Mouse (Mus musculus) spleen, embryonic (tissue): ENCODE data around the gene Ppp3r2.

Experiments used
- CTCF ChIA-PET: fragments of 350-600 bp; sonication (Branson Sonifier 250); formaldehyde crosslinking; loops from one replicate; lab custom pipeline; 2022; lab: Charles Lee

Gene Ppp3r2

DNA sequence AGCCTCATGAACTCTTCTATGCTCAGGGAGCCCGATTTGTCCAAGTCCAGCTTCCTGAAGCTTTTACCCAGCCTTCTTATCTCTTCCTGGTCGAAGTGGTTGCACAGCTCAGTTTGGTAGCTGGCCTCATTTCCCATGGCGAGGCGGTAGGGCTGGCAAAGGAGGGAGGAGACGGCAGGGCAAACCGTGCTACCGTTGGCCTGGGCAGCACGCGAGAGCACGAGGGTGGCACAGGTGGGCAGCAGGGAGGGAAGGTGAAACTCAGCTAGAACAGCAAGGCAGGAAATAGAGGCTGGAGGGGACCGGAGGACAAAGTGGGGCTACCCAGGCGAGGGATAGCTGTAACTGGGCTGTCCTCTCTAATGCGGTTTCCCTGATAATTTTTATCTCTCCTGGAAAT is at the start of gene Ppp3r2:
TSS of gene Ppp3r2 (minus strand) at position 213 of the 400 bp plus-strand sequence.
- CTCF ChIA-PET, result no interaction called here

DNA sequence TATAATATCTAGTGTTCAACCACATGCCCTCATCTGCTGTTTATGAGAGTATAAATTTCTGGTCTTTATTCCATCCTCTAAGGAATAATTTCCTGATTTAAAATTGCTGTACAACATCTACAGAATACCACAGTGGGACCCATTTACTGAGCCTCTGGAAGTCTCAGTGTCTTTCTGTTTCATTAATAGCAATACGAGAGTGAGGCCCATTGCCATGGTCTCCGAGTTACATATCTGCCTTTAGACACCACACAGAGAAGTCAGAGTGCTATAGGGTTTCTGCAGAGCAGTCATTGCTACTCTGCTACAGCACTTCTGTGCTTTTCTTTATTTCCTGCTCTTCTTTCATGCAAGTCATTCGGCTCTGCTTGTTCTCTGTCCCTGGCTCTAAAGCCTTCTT is 47.5 kb upstream of the Ppp3r2 start:
- CTCF ChIA-PET, result no interaction called here

DNA sequence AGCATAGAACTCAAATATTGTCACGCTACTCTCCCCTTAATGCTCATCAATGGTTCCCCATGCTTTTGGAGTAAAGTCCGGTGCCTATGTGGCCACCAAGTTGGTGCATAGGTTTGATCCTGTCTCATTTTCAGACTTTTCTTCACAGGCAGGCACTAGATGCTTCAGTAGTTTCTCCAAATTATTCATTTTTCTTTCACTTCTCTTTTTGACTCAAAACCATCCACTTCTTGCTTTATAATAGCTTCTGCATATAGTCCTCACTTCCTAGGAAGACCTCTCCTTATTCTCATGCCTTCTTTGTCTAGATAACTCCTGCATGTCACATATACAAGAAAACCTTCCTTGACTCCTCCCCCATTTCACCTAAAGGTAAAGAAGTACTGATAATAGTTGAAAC is 42.1 kb upstream of the Ppp3r2 start:
- CTCF ChIA-PET, result no interaction called here

DNA sequence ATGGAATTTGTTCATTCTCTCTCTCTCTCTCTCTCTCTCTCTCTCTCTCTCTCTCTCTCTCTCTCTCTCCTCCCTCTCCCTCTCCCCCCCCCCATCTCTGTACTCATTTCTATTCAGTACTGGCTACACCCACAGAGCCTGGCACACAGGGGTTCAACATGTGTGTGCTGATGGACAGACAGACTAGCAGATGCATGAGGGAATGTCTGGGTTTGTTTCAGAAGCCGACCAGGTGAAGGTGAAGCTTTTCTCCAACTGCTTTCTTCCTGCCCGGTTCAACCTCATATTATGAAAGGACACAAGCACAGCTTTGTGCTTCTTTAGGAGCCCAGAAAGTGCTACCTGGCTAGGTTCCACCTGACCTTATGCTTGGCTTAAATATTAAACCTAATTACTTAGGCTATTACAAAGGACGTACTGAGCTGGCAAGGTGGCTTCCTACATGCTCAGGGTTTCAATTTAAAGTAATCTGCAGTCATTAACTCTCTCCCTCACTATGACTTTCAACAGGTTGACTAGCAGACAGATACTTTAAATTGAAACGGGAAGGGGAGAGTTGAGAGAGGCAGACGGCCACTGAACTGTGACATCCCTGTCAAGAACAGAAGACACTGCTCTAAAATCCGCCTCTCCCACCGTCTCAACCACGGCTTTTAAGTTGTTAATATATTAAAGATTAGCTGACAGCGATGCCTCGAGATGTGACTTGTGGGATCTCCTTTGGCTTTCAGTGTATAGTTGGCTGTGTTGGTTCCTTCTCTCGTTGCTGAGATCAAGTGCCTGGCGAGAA is 9.8 kb upstream of the Ppp3r2 start:
- CTCF ChIA-PET, result no interaction called here

DNA sequence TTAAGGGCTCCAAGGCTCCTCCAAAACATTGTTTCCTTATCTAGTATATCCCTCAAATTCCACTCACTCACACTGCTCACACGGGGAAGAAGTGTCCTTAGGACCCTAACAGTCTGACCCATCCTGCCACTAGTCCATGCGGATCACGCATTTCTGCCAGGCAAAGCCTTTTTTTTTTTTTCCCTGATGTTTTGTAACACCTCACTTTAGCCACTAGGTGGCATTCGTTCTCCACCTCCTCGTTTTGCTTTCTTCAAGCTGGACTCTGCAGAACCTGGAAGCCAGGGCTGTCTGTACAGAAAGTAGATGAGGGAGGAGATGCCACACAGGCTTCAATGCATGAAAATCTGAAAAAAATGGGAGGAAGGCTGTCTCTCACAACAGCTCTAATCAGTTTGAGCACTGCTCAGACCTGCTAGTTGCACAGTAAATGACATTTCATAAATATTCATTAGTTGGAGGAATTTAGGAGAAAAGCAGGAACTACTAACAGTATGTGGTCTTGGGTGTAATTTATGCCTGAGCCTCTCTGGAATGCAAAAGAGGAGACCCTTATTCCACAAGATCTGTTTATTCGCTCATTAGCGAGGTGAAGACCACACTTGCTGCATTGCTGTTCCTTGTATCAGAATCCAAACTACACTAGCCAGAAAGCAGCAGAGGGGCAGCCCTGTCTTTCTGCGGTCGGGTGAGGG is 6.9 kb upstream of the Ppp3r2 start:
- CTCF ChIA-PET, result interaction anchor here (0.6 to 0.7 kb wide), 2 partner anchors 388 to 463 kb away, joined by 3 to 5 read pairs; no protein-coding TSS in a partner anchor

DNA sequence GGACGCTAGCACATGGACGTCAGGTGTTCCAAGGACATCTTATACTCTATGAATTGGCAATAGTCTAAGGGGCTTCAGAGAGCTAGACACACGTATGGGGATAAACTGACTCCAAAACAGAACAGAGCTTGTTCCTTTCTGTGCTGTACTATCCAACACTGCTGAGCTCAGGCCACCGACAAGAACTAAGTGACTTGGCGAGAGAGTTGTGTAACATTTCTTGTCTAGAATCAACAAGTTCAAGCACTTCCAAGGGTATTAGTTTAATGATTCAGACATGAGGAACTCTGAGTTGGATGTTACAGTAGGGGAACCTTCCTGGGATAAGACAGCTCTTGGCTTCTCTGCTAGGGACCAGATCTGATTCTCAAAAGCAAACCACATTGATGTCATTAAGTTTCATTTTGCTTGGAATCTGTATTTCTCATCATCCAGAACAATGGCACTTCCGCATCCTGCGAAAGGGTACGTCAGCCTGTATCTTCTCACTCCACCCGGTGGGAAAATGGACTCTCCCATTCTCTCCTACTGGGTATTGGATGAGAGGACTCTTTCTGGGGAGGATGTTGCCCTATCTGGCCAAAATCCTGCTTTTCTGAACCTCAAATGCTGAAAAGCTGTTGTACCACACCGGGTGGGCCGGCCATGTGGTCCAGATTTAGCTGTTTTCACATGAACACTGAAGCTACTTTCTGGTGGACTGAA is 1.5 kb downstream of the Ppp3r2 start:
- CTCF ChIA-PET, result no interaction called here

DNA sequence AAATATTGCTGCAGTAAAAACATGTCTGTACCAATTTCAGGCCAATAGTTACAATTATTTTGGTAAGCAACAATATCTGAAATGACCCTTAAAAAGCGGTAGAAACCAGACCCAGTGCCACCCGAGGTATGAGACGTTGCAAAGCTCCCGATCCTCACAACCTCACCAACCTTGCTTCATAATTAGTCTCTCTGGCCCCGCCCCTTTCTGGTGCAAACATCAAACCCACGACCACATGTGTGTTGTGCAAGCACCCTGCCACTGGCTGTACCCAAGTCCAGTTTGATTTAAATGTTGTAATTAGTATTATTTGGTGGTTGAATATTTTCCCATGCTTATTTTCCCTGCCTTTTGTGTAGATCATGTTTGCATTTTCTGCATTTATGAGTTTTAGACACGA is 5.0 kb downstream of the Ppp3r2 start:
- CTCF ChIA-PET, result no interaction called here

DNA sequence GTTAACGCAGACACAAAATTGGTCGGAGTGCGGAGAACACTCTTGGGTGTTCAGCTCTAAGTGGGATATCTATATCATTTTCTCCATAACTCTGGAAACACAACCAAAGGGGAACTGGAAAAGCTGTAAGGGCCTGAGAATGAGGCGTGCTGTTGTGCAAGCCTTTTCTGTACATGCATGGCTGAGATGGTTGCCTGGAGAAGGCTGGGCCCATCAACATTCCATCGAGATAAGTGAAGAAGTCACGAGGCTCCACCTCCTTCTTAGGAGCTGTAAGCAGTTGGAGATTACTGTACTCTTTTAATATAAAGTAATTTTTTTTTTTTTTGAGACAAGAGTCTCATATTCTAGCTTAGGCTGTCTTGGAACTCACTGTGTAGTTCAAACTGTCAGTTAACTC is 5.8 kb downstream of the Ppp3r2 start:
- CTCF ChIA-PET, result no interaction called here

DNA sequence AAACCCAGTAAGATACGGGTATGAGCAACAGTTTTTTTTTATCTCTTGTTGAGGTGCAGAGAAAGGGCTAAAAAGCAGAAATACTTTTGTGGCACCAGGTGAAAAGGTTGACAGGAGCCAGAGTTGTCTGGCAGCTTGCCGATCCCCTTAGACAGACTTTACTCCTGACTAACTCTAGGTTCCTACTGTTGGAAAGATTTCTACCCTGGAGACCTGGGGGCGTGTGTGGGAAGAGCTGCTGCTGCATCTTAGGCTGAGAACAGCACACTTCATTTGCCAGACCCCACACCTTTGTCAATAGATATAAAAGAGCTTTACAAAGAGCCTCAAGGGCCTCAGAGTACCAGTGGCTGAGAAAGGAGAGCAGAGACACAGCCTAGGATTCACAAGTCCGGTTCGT is 17.0 kb downstream of the Ppp3r2 start:
- CTCF ChIA-PET, result no interaction called here

DNA sequence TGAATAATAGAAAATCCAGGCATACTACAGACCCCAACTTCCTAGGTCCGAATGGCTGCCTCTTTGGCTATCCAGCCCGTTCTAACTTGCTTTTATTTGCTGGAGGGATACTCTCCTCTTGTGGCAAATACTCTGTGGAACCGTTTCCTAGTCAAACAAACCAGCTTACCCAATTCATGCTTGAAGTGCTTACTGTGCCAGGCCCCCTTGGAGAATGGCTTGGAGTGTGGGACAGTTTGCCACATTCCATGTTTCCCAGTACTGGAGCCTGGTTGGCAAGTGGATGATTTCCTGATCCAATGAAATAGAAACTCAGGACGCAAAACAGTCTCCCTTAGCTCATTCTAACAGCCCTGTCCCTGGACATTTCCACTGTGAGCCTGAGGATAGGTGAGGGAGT is 19.6 kb downstream of the Ppp3r2 start:
- CTCF ChIA-PET, result no interaction called here

DNA sequence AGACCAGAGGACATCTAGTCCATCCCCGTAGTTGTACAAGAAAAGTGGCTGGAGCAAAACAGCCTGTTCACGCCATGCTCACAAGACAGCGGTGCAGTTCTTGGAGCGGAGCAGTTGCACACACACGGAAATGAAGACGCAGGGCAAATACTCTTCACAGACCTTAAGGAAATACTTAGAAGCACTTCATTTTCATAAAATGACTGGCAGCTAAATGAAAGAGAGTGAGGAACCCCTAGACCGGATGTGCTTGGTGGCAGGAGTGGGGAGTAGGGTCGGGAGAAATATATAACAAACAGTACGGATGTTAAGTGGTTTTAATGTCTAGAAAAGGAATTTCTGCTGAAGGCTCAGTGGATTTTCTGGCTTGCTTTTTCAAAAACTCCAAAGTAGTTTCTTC is 20.2 kb downstream of the Ppp3r2 start:
- CTCF ChIA-PET, result no interaction called here

DNA sequence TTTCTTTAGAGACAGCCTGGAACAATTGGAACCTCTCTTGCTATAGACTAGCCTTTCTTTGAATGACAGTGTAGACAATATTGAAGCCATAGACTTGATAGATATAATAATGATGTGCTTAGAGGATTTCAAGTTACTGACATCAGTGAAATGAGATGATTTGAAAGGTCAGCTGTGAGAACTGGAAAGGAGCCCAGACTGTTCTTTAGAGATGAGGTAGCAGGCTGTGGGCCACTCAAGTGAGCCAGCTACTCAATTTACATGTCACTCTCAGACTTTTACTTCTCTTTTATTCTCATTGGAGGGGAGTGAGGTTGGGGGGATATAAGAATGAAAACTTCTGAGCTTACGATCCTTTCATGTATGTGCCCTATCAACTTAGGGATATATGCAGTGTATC is 22.4 kb downstream of the Ppp3r2 start:
- CTCF ChIA-PET, result interaction anchor here (0.6 kb wide), 1 partner anchor 12 kb away, joined by 3 read pairs; no protein-coding TSS in a partner anchor

DNA sequence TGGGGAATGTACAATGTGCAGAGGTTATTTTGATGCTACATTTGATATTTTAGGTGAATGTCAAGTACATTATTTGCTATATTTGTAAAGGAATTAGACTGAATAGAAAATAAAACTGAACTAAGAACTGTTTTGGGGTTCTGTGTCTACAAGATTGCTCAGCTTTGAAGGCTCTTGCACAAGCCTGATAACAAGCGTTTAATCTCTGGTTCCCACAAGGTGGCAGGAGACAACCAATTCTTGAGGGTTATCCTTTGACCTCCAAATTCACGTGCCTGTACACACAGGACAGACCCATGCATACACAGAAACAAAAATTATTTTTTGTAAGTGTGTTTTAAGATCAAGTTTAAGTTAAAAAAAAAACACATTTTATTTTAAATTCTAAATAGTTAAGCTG is 41.9 kb downstream of the Ppp3r2 start:
- CTCF ChIA-PET, result no interaction called here

DNA sequence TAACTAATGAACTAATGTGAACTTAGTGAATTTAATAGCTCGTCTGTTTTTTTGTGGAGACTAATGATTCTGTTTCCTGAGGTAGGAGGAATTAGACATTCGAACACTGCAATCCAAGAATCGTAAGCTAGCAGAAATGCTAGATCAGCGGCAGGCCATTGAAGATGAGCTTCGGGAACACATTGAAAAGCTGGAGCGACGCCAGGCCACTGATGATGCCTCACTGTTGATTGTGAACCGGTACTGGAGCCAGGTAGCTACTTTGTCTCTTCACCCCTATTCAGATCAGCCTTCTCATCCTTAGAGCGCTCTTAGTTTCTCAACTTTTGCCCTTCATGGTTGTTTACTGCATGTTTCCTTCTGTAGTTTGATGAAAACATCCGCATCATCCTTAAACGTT is 44.0 kb downstream of the Ppp3r2 start:
- CTCF ChIA-PET, result no interaction called here

DNA sequence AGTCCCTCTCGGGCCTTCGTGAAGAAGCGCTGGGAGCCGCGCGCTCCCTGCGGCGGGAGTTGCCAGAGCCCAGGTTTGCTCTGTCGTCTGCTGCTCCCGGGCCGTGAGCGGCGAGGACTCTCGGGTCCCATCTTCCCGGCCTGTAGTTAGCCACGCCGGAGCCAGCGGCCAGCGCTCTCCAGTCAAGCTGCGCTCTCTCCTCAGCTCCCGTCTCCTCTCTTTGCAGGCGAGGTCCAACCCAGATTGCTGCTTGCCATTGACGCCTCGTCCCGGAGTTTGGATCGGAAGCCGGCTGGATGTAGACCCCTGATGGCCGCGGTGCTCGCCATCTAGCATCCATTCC is 49.7 kb downstream of the Ppp3r2 start:
- CTCF ChIA-PET, result no interaction called here

DNA sequence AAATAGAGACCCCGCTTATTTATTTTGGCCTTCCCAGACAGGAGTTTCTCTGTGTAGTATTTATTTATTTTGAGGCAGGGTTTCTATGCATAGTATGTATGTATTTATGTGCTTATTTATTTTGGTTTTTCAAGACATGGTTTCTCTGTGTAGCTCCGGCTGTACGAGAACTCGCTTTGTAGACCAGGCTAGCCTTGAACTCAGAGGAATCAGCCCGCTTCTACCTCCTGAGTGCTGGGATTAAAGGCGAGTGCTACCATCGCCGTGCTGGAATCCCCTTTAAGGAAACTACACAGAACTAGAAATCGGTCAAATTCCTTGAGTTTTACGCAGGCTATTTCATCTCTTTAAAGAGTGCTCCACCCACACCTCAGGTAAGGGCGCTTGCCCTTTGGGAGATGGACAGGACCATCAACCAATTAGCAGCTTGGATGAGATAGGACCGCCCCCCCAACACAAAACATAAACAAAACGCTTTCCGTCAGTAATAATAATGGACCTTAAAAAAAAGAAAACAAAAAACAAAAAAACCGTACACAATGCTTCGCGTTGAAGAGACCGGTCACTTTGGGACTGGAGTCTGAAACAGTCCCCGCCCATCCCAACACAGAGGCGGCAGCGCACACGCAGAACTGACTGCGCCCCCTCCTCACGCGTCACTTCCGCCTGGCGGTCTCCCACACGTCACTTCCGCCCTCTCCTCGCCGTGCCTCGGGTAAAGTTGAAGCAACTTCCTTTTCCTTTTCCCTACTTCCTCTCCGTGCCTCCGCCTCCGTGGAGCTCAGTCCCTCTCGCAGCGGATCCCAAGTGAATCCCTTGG is 50.3 kb downstream of the Ppp3r2 start, which contains the start of gene Rnf20:
TSS of gene Rnf20 (plus strand) at position 688 of the 820 bp plus-strand sequence.
- CTCF ChIA-PET, result no interaction called here

DNA sequence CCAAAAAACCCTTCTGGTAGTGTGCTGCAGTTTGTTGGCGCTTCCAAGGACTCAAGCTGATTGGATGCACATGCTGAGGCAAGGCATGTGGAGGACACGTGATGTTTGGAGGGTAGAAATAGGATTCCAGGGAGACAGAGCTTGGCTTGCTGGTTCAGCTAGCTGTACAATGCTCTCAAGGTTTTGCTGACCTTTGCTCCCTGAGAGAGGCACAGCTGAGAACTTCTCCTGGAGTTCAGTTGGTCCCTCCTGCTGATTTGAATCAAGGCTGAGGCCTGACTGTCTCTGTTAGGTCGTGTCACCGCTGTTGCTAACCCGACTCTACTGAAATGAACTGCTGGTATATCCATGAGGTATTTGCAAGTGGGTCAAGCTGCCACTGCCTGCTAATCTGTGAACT is 52.9 kb downstream of the Ppp3r2 start:
- CTCF ChIA-PET, result no interaction called here
